Mouse (Mus musculus) stomach, postnatal 0 days (tissue): ENCODE data around the gene Tubb4b.

ENCODE experiments used
- CTCF ChIP-seq: IDR thresholded peaks from 2 replicates; pipeline ENCODE4 v1.5.1; 2016; ENCODE audit warnings: antibody characterized with exemption, low read depth, mild to moderate bottlenecking, moderate library complexity
- EP300 ChIP-seq: optimal IDR thresholded peaks from 2 replicates; pipeline ENCODE3; 2016; ENCODE audit warnings: antibody characterized with exemption

- TF ChIP-seq EP300 = peak; percentile 69
- TF ChIP-seq CTCF = peak; percentile 47
These were observed at the start of gene Tubb4b for GRCm38 (mm10) chr2:25224492-25224765.
